Mouse (Mus musculus) liver, embryonic 18 days (tissue): Measurements from ENCODE around the gene Hist1h2bb. TPM values are rescaled to one million over a fixed set of nuclear protein-coding genes. Genes with fewer than 3 reads are reported as not detected.

Source experiments
- polyA plus RNA-seq: library from polyadenylated mRNA; depleted of rRNA; stranded (reverse); fragments of >200 nt; gene quantifications from 2 replicates; pipeline ENCODE4 v1.2.3, GENCODE M21; 2012; rRNA removed

Gene Hist1h2bb
- 5.1 and 8.2 TPM in 2 replicates for polyA plus RNA-seq

DNA sequence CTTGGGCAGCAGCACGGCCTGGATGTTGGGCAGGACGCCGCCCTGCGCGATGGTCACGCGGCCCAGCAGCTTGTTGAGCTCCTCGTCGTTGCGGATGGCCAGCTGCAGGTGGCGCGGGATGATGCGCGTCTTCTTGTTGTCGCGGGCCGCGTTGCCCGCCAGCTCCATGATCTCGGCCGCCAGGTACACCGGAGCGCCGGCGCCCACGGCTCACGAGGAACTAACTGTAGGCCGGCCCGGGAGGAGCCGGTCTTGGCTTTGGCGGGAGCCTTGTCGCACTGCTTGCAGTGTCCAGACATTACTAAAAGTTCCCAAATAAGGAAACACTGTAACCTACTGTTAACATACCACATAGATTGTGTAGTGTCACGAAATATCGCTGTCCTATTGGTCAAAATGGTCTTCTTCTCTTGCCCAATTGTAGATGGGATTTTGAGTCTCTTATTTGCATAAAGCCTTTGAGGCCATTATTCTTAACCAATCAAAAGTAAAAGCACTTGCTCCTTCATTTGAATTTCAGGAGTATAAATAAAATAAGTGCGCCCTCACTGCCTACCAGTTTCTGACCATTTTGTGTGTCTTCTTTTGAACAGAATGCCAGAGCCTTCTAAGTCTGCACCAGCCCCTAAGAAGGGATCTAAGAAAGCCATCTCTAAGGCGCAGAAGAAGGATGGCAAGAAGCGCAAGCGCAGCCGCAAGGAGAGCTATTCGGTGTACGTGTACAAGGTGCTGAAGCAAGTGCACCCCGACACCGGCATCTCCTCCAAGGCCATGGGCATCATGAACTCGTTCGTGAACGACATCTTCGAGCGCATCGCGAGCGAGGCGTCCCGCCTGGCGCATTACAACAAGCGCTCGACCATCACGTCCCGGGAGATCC, at the start of gene Hist1h2bb:
Gene Hist1h2bb, plus strand, starts transcription at position 534 of the 880 bp plus-strand sequence.

DNA sequence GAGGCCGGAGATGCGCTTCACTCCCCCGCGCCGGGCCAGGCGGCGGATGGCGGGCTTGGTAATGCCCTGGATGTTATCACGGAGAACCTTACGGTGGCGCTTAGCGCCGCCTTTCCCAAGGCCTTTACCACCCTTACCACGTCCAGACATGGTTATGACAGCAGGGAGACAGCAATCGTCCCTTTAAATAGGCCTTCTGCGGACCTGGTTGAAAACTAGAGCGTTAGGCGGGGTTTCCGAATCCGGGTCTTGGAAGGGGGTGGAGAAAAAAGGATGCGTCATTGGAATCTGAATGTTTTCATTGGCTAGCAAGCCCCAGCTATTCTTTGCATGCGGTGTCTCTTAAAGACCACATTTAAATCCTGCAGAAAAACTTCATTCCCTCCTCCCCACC, 48.2 kb upstream of the Hist1h2bb start, which contains the start of gene Hist1h4c:
Gene Hist1h4c, minus strand, starts transcription at position 155 of the 394 bp plus-strand sequence.

DNA sequence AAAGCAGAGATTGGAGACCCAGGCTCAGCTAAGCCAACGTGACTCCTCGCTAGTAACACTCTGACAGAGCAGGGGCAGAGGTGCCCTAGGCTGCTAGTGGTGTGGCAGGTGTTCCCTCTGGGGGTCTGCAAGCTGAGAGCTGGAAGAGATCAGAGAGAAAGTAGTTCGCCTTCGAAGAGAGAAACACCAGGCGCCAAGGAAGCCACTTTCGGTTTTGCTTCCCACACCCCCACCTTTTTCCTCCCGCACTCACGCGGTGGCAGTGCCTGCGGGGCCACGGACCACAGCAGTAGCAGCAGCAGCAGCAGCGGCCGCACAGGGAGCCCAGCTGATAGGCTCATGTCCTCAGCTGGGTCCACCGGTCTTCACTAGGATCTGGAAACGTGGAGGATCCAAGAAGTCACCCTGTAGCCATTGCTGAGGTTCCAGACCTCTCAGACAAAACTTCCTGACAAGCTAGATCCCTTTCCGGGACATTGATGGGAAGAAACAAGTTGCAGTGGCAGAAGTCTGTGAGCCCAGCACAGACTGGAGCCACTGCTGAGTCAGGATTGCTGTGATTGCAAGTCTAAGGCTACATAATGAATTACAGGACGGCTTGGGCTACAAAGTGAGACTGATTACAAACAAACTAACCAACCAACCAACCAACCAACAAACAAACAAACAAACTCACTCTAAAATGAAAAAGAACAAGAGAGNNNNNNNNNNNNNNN, 36.0 kb upstream of the Hist1h2bb start, which contains the start of gene Hfe:
Gene Hfe, minus strand, starts transcription at position 481 of the 716 bp plus-strand sequence.

DNA sequence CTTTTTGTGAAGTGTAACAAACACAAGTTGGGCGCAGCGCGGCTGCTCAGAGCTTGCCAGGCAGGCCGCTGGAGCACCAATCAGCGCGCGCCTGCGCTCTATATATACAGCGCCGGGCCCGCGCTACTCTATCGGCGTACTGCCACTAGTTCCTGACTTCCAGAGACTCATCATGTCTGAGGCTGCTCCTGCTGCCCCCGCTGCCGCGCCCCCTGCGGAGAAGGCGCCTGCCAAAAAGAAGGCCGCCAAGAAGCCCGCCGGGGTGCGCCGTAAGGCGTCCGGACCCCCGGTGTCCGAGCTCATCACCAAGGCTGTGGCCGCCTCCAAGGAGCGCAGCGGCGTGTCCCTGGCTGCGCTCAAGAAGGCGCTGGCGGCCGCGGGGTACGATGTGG, 7.9 kb upstream of the Hist1h2bb start, which contains the start of gene Hist1h1c:
Gene Hist1h1c, plus strand, starts transcription at position 132 of the 392 bp plus-strand sequence.

DNA sequence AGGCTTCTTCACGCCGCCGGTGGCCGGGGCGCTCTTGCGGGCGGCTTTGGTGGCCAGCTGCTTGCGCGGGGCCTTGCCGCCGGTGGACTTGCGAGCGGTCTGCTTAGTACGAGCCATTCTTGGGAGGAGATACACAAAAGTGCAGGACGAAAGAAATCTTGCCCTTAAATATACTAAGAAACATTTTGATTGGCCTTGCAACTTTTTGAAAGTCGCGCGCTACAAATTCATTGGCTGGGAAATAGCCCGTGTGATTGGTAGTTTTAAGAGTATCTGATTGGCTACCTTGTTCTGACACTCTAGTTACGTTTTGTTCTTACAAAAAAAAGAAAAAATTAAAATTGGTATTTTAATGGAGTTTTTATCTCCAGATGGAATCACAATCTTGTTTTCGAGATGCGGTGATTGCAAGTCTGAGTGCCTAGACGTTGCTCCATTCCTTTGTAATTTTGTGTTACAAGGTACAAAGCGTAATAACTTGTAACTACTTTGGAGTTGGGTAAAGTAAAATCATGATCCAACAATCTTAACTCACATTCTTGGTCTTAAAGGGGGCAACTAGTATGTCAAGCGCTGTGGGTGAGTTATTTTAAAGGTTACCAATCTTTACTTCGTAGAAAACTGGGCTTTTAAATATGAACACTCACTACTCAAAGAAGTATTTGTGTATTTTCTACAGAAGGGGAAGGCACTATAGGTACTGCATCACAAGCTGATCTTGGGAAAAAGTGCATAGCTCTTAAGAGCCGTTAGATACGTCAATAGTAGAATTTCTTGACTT, 963 bp upstream of the Hist1h2bb start, which contains the start of gene Hist1h3c:
Gene Hist1h3c, minus strand, starts transcription at position 222 of the 781 bp plus-strand sequence.

DNA sequence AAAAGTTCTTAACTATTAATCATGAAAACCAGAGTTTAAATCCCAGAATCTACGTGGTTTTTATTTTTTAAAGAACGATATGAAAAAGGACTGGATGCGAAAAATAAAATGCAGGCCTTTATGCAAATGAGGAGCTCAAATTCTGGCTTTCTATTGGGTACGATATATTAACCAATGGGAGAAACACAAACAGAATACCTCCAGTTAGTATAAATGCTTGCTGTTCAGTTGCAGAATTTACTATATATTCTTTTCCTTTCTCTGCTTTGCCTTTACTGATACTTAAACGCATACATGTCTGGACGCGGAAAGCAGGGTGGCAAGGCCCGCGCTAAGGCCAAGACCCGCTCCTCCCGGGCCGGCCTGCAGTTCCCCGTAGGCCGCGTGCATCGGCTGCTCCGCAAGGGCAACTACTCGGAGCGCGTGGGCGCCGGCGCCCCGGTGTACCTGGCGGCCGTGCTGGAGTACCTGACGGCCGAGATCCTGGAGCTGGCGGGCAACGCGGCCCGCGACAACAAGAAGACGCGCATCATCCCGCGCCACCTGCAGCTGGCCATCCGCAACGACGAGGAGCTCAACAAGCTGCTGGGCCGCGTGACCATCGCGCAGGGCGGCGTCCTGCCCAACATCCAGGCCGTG, 4.4 kb downstream of the Hist1h2bb start, which contains the start of gene Hist1h2ab:
Gene Hist1h2ab, plus strand, starts transcription at position 288 of the 639 bp plus-strand sequence.

DNA sequence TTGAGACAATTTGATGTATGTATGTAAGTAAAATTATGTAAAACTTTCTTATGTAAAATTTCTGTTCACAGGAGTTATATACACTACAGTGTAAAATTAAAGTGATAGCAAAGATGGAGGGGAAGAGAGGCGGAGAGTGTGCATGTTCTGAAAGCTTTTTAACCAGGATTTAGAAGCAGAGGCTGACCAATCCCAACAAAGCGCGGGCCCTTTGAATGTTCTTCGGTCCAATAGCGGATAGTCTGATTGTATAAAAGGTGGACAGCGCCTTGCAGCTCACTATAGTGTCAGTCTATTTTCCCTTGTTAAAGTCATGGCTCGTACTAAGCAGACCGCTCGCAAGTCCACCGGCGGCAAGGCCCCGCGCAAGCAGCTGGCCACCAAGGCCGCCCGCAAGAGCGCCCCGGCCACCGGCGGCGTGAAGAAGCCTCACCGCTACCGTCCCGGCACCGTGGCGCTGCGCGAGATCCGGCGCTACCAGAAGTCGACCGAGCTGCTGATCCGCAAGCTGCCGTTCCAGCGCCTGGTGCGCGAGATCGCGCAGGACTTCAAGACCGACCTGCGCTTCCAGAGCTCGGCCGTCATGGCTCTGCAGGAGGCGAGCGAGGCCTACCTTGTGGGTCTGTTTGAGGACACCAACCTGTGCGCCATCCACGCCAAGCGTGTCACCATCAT, 5.7 kb downstream of the Hist1h2bb start, which contains the start of gene Hist1h3b:
Gene Hist1h3b, plus strand, starts transcription at position 201 of the 675 bp plus-strand sequence.

DNA sequence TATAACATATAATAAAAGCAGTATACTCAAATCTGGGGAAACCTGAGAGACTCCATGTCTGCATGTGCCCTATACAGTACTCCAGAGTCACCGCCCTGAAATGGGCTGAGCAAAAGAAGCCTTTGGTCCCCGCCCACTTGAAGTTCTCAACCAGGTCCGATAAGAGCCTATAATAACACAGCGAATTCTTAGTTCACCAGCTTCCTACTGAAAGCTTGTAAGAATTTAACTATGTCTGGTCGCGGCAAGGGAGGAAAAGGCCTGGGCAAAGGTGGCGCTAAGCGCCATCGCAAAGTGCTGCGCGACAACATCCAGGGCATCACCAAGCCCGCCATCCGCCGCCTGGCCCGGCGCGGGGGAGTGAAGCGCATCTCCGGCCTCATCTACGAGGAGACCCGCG, 10.3 kb downstream of the Hist1h2bb start, which contains the start of gene Hist1h4b:
Gene Hist1h4b, plus strand, starts transcription at position 224 of the 400 bp plus-strand sequence.

DNA sequence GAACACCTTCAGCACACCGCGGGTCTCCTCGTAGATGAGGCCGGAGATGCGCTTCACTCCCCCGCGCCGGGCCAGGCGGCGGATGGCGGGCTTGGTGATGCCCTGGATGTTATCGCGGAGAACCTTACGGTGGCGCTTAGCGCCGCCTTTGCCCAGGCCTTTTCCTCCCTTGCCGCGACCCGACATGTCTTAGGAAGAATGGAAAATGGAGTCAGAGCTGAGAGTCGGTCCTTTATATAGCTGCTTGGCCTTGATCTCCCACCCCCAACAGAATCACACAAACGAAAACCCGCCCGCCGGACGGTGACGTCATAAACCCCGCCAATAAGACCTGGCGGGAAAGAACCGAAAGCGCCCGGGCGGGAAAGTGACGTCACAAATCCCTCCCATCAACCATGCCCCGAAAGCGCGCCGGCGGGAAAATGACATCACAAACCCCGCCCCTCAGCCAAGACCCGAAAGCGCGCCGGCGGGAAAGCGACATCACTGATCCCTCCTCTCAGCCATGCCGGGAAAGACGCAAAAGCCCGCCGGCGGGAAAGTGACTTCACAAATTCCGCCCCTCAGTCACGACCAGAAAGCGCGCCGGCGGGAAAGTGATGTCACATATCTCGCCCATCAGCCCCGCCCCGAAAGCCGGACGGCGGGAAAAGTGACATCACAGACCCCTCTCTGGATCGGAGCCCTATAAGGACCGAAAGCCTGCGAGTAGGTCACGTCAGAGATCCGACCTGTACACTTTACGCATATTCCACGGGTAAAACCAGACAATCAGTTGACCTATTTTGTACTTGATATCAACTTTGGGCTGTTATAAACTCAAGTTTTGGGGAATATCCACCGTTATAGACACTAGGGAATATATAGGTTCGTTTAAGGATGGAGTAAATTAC, 14.7 kb downstream of the Hist1h2bb start, which contains the start of gene Hist1h4a:
Gene Hist1h4a, minus strand, starts transcription at position 259 of the 893 bp plus-strand sequence.

DNA sequence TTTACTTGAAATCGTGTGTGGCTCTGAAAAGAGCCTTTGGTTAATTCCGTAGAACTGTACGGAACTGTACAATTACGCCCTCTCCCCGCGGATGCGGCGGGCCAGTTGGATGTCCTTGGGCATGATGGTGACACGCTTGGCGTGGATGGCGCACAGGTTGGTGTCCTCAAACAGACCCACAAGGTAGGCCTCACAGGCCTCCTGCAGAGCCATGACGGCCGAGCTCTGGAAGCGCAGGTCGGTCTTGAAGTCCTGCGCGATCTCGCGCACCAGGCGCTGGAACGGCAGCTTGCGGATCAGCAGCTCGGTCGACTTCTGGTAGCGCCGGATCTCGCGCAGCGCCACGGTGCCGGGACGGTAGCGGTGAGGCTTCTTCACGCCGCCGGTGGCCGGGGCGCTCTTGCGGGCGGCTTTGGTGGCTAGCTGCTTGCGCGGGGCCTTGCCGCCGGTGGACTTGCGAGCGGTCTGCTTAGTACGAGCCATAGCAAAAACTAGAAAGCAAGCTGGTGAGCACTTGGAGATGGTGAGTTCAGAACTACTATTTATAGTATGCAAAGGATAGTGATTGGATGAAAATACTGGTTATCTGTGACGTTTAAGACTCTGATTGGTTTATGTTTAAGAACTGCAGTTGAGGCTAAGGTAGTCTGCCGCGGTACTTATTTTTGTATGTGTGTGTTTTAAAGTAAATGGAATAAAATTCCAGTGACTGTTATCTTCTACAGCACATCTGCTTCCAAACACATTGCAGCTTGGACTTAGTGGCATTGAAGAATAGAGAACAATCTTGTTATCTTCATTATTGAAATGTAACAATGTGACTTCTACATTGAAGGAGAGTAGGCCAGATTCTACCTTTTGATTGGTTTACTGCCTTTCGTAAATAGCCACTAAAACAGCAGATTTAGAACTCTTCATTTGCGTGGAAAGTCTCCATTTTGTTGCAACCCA, 15.6 kb downstream of the Hist1h2bb start, which contains the start of gene Hist1h3a:
Gene Hist1h3a, minus strand, starts transcription at position 516 of the 951 bp plus-strand sequence.

DNA sequence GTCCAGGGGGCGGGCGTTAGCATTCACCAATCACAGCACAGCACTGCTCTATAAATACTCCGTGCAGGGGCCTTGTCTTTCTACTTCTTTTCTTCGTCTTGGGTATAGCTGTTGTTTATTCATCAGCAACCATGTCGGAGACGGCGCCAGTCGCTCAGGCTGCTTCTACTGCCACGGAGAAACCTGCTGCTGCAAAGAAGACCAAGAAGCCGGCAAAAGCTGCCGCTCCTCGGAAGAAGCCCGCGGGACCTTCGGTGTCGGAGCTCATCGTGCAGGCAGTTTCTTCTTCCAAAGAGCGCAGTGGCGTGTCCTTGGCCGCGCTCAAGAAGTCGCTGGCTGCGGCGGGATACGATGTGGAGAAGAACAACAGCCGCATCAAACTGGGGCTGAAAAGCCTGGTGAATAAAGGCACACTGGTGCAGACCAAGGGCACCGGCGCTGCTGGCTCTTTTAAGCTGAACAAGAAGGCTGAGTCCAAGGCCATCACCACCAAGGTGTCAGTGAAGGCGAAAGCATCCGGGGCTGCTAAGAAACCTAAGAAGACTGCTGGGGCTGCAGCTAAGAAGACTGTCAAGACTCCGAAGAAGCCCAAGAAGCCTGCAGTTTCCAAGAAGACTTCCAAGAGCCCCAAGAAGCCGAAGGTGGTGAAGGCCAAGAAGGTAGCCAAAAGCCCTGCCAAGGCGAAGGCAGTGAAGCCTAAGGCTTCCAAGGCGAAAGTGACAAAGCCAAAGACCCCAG, 17.2 kb downstream of the Hist1h2bb start, which contains the start of gene Hist1h1a:
Gene Hist1h1a, plus strand, starts transcription at position 81 of the 738 bp plus-strand sequence.

DNA sequence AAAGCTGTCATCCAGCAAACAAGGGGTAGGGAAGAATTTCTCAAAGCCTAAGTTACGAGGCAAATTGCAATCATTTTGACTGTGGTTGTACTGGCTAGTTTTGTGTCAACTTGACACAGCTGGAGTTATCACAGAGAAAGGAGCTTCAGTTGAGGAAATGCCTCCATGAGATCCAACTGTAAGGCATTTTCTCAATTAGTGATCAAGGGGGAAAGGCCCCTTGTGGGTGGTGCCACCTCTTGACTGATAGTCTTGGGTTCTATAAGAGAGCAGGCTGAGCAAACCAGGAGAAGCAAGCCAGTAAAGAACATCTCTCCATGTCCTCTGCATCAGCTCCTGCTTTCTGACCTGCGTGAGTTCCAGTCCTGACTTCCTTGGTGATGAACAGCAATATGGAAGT, 23.1 kb downstream of the Hist1h2bb start, which contains the start of gene Trim38:
Gene Trim38, plus strand, starts transcription at position 301 of the 400 bp plus-strand sequence.

Other genes starting within 250 kb of the Hist1h2bb start
- gene Hist1h4h, start 215.7 kb upstream of the Hist1h2bb start, polyA plus RNA-seq = 8.9 and 10.2 TPM in 2 replicates
- gene Hist1h2af, start 212.8 kb upstream of the Hist1h2bb start, polyA plus RNA-seq = 137 and 207 TPM in 2 replicates
- 13.8 and 25.0 TPM in 2 replicates for gene Hist1h3g, start 211.3 kb upstream of the Hist1h2bb start, polyA plus RNA-seq
- 2.9 and 3.2 TPM in 2 replicates for gene Hist1h2bh, start 203.3 kb upstream of the Hist1h2bb start, polyA plus RNA-seq
- 1.5 and 2.1 TPM in 2 replicates for gene Hist1h3f, start 202.7 kb upstream of the Hist1h2bb start, polyA plus RNA-seq
- gene Hist1h4f, start 195.1 kb upstream of the Hist1h2bb start, polyA plus RNA-seq = 5.8 and 7.7 TPM in 2 replicates
- 0.32 and 0.52 TPM in 2 replicates for gene Hist1h1d, start 193.5 kb upstream of the Hist1h2bb start, polyA plus RNA-seq
- 9.6 and 10.2 TPM in 2 replicates for gene Hist1h3e, start 184.4 kb upstream of the Hist1h2bb start, polyA plus RNA-seq
- 5.8 and 7.7 TPM in 2 replicates for gene Hist1h2ae, start 175.5 kb upstream of the Hist1h2bb start, polyA plus RNA-seq
- 17.2 and 22.8 TPM in 2 replicates for gene Hist1h2bg, start 175.3 kb upstream of the Hist1h2bb start, polyA plus RNA-seq
- gene Hist1h2bf, start 172.5 kb upstream of the Hist1h2bb start, polyA plus RNA-seq = 6.0 and 6.2 TPM in 2 replicates
- gene Hist1h2ad, start 172.4 kb upstream of the Hist1h2bb start, polyA plus RNA-seq = 3.7 and 4.7 TPM in 2 replicates
- 8.9 and 13.3 TPM in 2 replicates for gene Hist1h3d, start 171.0 kb upstream of the Hist1h2bb start, polyA plus RNA-seq
- gene Hist1h4d, start 165.1 kb upstream of the Hist1h2bb start, polyA plus RNA-seq = 3.9 and 4.3 TPM in 2 replicates
- gene Hist1h2be, start 125.6 kb upstream of the Hist1h2bb start, polyA plus RNA-seq = 1.4 and 2.2 TPM in 2 replicates
- 3.3 and 4.1 TPM in 2 replicates for gene Hist1h1e, start 124.2 kb upstream of the Hist1h2bb start, polyA plus RNA-seq
- gene Hist1h2ac, start 62.8 kb upstream of the Hist1h2bb start, polyA plus RNA-seq = 0.76 and 1.2 TPM in 2 replicates
- gene Hist1h2bc, start 62.5 kb upstream of the Hist1h2bb start, polyA plus RNA-seq = 165 and 208 TPM in 2 replicates
- not detected in 2 replicates for gene Hist1h1t, start 50.9 kb upstream of the Hist1h2bb start, polyA plus RNA-seq
- gene Hist1h4c, start 48.3 kb upstream of the Hist1h2bb start, polyA plus RNA-seq = 2.3 and 3.2 TPM in 2 replicates
- 10.0 and 10.7 TPM in 2 replicates for gene Hfe, start 35.9 kb upstream of the Hist1h2bb start, polyA plus RNA-seq
- gene Hist1h1c, start 7.9 kb upstream of the Hist1h2bb start, polyA plus RNA-seq = 40.4 and 60.9 TPM in 2 replicates
- 16.3 and 21.4 TPM in 2 replicates for gene Hist1h3c, start 1.1 kb upstream of the Hist1h2bb start, polyA plus RNA-seq
- 13.7 and 14.6 TPM in 2 replicates for gene Hist1h2ab, start 4.4 kb downstream of the Hist1h2bb start, polyA plus RNA-seq
- gene Hist1h3b, start 5.5 kb downstream of the Hist1h2bb start, polyA plus RNA-seq = 14.5 and 19.5 TPM in 2 replicates
- gene Hist1h4b, start 10.3 kb downstream of the Hist1h2bb start, polyA plus RNA-seq = 7.3 and 11.1 TPM in 2 replicates
- 2.8 and 3.4 TPM in 2 replicates for gene Hist1h4a, start 14.5 kb downstream of the Hist1h2bb start, polyA plus RNA-seq
- 11.4 and 14.3 TPM in 2 replicates for gene Hist1h3a, start 15.7 kb downstream of the Hist1h2bb start, polyA plus RNA-seq
- gene Hist1h1a, start 16.9 kb downstream of the Hist1h2bb start, polyA plus RNA-seq = 3.2 and 4.1 TPM in 2 replicates
- not detected in 2 replicates for gene Trim38, start 23.2 kb downstream of the Hist1h2bb start, polyA plus RNA-seq
- gene Slc17a2, start 60.3 kb downstream of the Hist1h2bb start, polyA plus RNA-seq = 17.4 and 22.1 TPM in 2 replicates
- gene Slc17a3, start 92.7 kb downstream of the Hist1h2bb start, polyA plus RNA-seq = 12.0 and 12.9 TPM in 2 replicates
- gene Slc17a1, start 121.0 kb downstream of the Hist1h2bb start, polyA plus RNA-seq = 0.71 and 0.93 TPM in 2 replicates
- 0.36 and 0.66 TPM in 2 replicates for gene Slc17a4, start 168.3 kb downstream of the Hist1h2bb start, polyA plus RNA-seq
- not detected in 2 replicates for gene Hist1h2ba, start 187.4 kb downstream of the Hist1h2bb start, polyA plus RNA-seq
- not detected in 2 replicates for gene Hist1h2aa, start 187.7 kb downstream of the Hist1h2bb start, polyA plus RNA-seq
- not detected in 2 replicates for gene Scgn, start 244.5 kb downstream of the Hist1h2bb start, polyA plus RNA-seq